Mouse (Mus musculus): ENCODE data around the gene Cdh12.

- TF ChIP-seq ELF1 (IDR thresholded peaks at IDR 0.05; ENCODE audit: low read depth, low read length) (no peak), CTCF (conservative IDR thresholded peaks at IDR 0.05 in 1 of 2, IDR thresholded peaks at IDR 0.05 in 1 of 2; ENCODE audit: low read depth in 2 of 2, low read length in 2 of 2) (no peak), MAX (IDR thresholded peaks at IDR 0.05; ENCODE audit: low read length) (no peak), IRF4 (IDR thresholded peaks at IDR 0.05; ENCODE audit: low read depth, low read length) (no peak), EP300 (IDR thresholded peaks at IDR 0.05; ENCODE audit: low read length) (no peak), NRF1 (IDR thresholded peaks at IDR 0.05; ENCODE audit: low read depth, low read length) (no peak), UBTF (IDR thresholded peaks at IDR 0.05; ENCODE audit: low read depth, low read length) (no peak), MEF2A (IDR thresholded peaks at IDR 0.05; ENCODE audit: borderline replicate concordance, low read depth, low read length) (no peak), CHD2 (IDR thresholded peaks at IDR 0.05; ENCODE audit: low read length) (no peak), ETS1 (conservative IDR thresholded peaks at IDR 0.05; ENCODE audit: low read depth, low read length) (no peak), RAD21 (IDR thresholded peaks at IDR 0.05; ENCODE audit: low read depth, low read length) (no peak)
Measured at GRCm38 (mm10) chr15:20841479-20841878, 392.4 kb downstream of the Cdh12 start.
